Mouse (Mus musculus) thymus, adult 2 months (tissue): ENCODE data around the gene Adam34. TPM values are rescaled to one million over a fixed set of nuclear protein-coding genes. Genes with fewer than 3 reads are reported as not detected.
"Not testable (repeated sequence)": the region's sequence is repeated elsewhere in the genome, so short reads cannot be mapped to it uniquely, and the experiment has no call there.

Source experiments
- DNase-seq: peaks from one replicate; pipeline ENCODE4 v3.0.0; 2021
- H3K27ac ChIP-seq: fragments of 200-500 bp; 2 replicates; pipeline ENCODE4 v1.5.1; 2012; ENCODE audit warnings: low read length, control low read depth; ENCODE audit not compliant: control insufficient read depth, insufficient read depth
- H3K27me3 ChIP-seq: fragments of 200-500 bp; 2 replicates; pipeline ENCODE4 v1.6.1; 2012; ENCODE audit warnings: mild to moderate bottlenecking, low read length, moderate library complexity, mixed read lengths; ENCODE audit not compliant: control insufficient read depth, insufficient read depth
- H3K36me3 ChIP-seq: fragments of 200-500 bp; 2 replicates; pipeline ENCODE4 v1.6.1; 2012; ENCODE audit warnings: mild to moderate bottlenecking, low read length, moderate library complexity; ENCODE audit not compliant: control insufficient read depth, insufficient read depth
- H3K4me1 ChIP-seq: fragments of 200-500 bp; replicated peaks from 2 replicates; pipeline ENCODE4 v1.6.1; 2012; ENCODE audit warnings: low read length; ENCODE audit not compliant: control insufficient read depth, insufficient read depth
- H3K4me3 ChIP-seq: fragments of 200-500 bp; 2 replicates; pipeline ENCODE4 v1.5.1; 2012; ENCODE audit warnings: mild to moderate bottlenecking, low read length, control low read depth, moderate library complexity; ENCODE audit not compliant: control insufficient read depth, insufficient read depth
- CTCF ChIP-seq: fragments of 200-500 bp; IDR thresholded peaks from 2 replicates; pipeline ENCODE4 v1.5.1; 2012; ENCODE audit warnings: mild to moderate bottlenecking, control low read depth, low read length, moderate library complexity, borderline replicate concordance; ENCODE audit not compliant: control insufficient read depth, poor library complexity, insufficient read depth; ENCODE audit errors: extremely low read depth
- POLR2A ChIP-seq: fragments of 200-500 bp; IDR thresholded peaks from 2 replicates; pipeline ENCODE4 v1.6.1; 2012; ENCODE audit warnings: mild to moderate bottlenecking, low read length, control low read depth, moderate library complexity; ENCODE audit not compliant: control insufficient read depth, poor library complexity, insufficient read depth; ENCODE audit errors: extremely low read depth
- WGBS: fragments of 180-500 bp; shearing (Covaris S2); methylation state at CpG from one replicate; pipeline ENCODE4 v1.1.7; 2018; 5-methylcytosine and 5-hydroxymethylcytosine counted together
- polyA plus RNA-seq: library from polyadenylated mRNA; depleted of rRNA; stranded (reverse); fragments of >200 nt; gene quantifications from 2 replicates; pipeline ENCODE4 v1.2.3, GENCODE M21; 2012; rRNA removed

Adam34 gene
- not detected in 2 replicates for polyA plus RNA-seq

GRCm38 (mm10) chr8:43709949-43710348, at the start of gene Adam34:
TSS of gene Adam34 (minus strand) at chr8:43710049.
- Histone ChIP-seq H3K27me3 (no peaks in the 10 kb centered on the region), H3K36me3 (no peaks in the 10 kb centered on the region), H3K27ac (no peak within 1 kb of the TSS), H3K4me1 (no peaks in the 10 kb centered on the region), H3K4me3 (no peak within 1 kb of the TSS)
- no peak for DNase-seq
- TF ChIP-seq POLR2A (no peak), CTCF (no peak)

- Histone ChIP-seq H3K36me3 (no peaks in the 10 kb centered on the region), H3K4me1 (no peaks in the 10 kb centered on the region), H3K27ac (no peak within 1 kb of the TSS), H3K27me3 (no peaks in the 10 kb centered on the region), H3K4me3 (no peak within 1 kb of the TSS)
- 88% methylated on average over 3 of the region's 3 CpGs for WGBS
- DNase-seq: no peak
- TF ChIP-seq CTCF (no peak), POLR2A (no peak)
Observed at GRCm38 (mm10) chr8:43627176-43627575, 82.7 kb downstream of the Adam34 start, which contains the start of gene Gm5346. TSS of gene Gm5346 (minus strand) at chr8:43627276.

- Histone ChIP-seq H3K27ac (no peak overlapping the region), H3K4me1 (no peaks in the 10 kb centered on the region), H3K27me3 (no peaks in the 10 kb centered on the region), H3K36me3 (no peaks in the 10 kb centered on the region), H3K4me3 (no peak overlapping the region)
- WGBS: 100% methylated on average over 1 of the region's 1 CpGs
- TF ChIP-seq CTCF: no peak
- no peak for DNase-seq
Observed at GRCm38 (mm10) chr8:43616046-43616445, 93.8 kb downstream of the Adam34 start.

GRCm38 (mm10) chr8:43603657-43604056, 106.2 kb downstream of the Adam34 start:
- 85% methylated on average over 13 of the region's 13 CpGs for WGBS
- H3K36me3 ChIP-seq, H3K27ac ChIP-seq, H3K4me1 ChIP-seq, DNase-seq, H3K27me3 ChIP-seq, H3K4me3 ChIP-seq: not testable (repeated sequence)

GRCm38 (mm10) chr8:43603166-43603565, 106.7 kb downstream of the Adam34 start:
- H3K36me3 ChIP-seq, H3K4me3 ChIP-seq, H3K4me1 ChIP-seq, H3K27me3 ChIP-seq, DNase-seq, H3K27ac ChIP-seq: not testable (repeated sequence)
- WGBS: 96% methylated on average over 15 of the region's 15 CpGs

Other genes starting within 250 kb of the Adam34 start
- gene Adam26b, start 181.9 kb downstream of the Adam34 start, polyA plus RNA-seq: not detected in 2 replicates
- not detected in 2 replicates for gene Adam26a, start 133.3 kb downstream of the Adam34 start, polyA plus RNA-seq
- gene Gm5346, start 82.8 kb downstream of the Adam34 start, polyA plus RNA-seq: not detected in 2 replicates